Mouse (Mus musculus) CH12.LX (cell line): Measurements from ENCODE around the gene Ndufaf7. TPM values are rescaled to one million over a fixed set of nuclear protein-coding genes. Genes with fewer than 3 reads are reported as not detected.

Experiments used
- DNase-seq: peaks from one replicate; pipeline ENCODE4 v3.0.0-alpha.2; 2013; ENCODE audit errors: extremely low read depth
- H3K27ac ChIP-seq: 2 replicates; pipeline ENCODE4 v1.5.1; 2012; ENCODE audit warnings: low read depth, mild to moderate bottlenecking, control low read depth, moderate library complexity; ENCODE audit not compliant: insufficient read depth
- H3K27me3 ChIP-seq: replicated peaks from 2 replicates; pipeline ENCODE3; 2012; ENCODE audit warnings: inconsistent platforms
- H3K36me3 ChIP-seq, 2 experiments: replicated peaks in 1 of 2; 2 replicates each; pipeline versions ENCODE3 to v1.6.1; 2012; ENCODE audit warnings: inconsistent platforms in 1 of 2, low read length in 1 of 2, mild to moderate bottlenecking in 1 of 2, mixed read lengths in 1 of 2, moderate library complexity in 1 of 2; ENCODE audit not compliant: control insufficient read depth in 1 of 2, insufficient read depth in 1 of 2
- H3K4me1 ChIP-seq, 2 experiments: 2 replicates each; pipeline ENCODE4 v1.6.1; 2012; ENCODE audit warnings: inconsistent platforms in 1 of 2, moderate library complexity in 1 of 2; ENCODE audit not compliant: insufficient read depth in 2 of 2, control insufficient read depth in 1 of 2
- H3K4me2 ChIP-seq: 2 replicates; pipeline ENCODE4 v1.6.1; 2012; ENCODE audit warnings: low read depth, mild to moderate bottlenecking, control low read depth; ENCODE audit not compliant: poor library complexity, insufficient read depth, severe bottlenecking
- H3K4me3 ChIP-seq, 3 experiments: fragments of 150-350 bp in 1 of 3; sonication (generic) in 1 of 3; replicated peaks in 1 of 3; 2 replicates each; pipeline versions ENCODE3 to v1.5.1; 2011 to 2012; ENCODE audit warnings: low read depth in 2 of 3, low read length in 2 of 3, mild to moderate bottlenecking in 2 of 3, moderate library complexity in 2 of 3, control low read depth in 1 of 3, improper control_type of control experiment in 1 of 3, inconsistent platforms in 1 of 3, mixed read lengths in 1 of 3; ENCODE audit not compliant: poor library complexity in 1 of 3
- H3K79me2 ChIP-seq: replicated peaks from 2 replicates; pipeline ENCODE4 v1.6.1; 2012; ENCODE audit warnings: mild to moderate bottlenecking, moderate library complexity; ENCODE audit not compliant: control insufficient read depth, poor library complexity, insufficient read depth, severe bottlenecking; ENCODE audit errors: extremely low read depth
- H3K9ac ChIP-seq: 2 replicates; pipeline ENCODE4 v1.6.1; 2012; ENCODE audit warnings: low read depth, mild to moderate bottlenecking, control low read depth, moderate library complexity; ENCODE audit not compliant: insufficient read depth
- H3K9me3 ChIP-seq: replicated peaks from 2 replicates; pipeline ENCODE3; 2012; ENCODE audit warnings: low read length, inconsistent platforms, mixed read lengths
- BHLHE40 ChIP-seq: IDR thresholded peaks from 2 replicates; pipeline ENCODE4 v1.6.1; 2011; ENCODE audit warnings: mild to moderate bottlenecking, low read depth, low read length, improper control_type of control experiment
- CHD2 ChIP-seq: IDR thresholded peaks from 2 replicates; pipeline ENCODE4 v1.6.1; 2011; ENCODE audit warnings: low read length, improper control_type of control experiment
- CTCF ChIP-seq, 2 experiments: IDR thresholded peaks in 1 of 2; conservative IDR thresholded peaks in 1 of 2; 2 replicates each; pipeline ENCODE4 v1.5.1; 2011 to 2012; ENCODE audit warnings: low read depth in 2 of 2, low read length in 2 of 2, improper control_type of control experiment in 1 of 2, inconsistent platforms in 1 of 2, mild to moderate bottlenecking in 1 of 2, moderate library complexity in 1 of 2
- E2F4 ChIP-seq: IDR thresholded peaks from 2 replicates; pipeline ENCODE4 v1.6.1; 2011; ENCODE audit warnings: low read depth, low read length, improper control_type of control experiment; ENCODE audit not compliant: insufficient replicate concordance
- IRF4 ChIP-seq: IDR thresholded peaks from 2 replicates; pipeline ENCODE4 v1.6.1; 2014; ENCODE audit warnings: low read depth, mild to moderate bottlenecking, inconsistent platforms, low read length, improper control_type of control experiment
- JUN ChIP-seq: IDR thresholded peaks from 2 replicates; pipeline ENCODE4 v1.6.1; 2011; ENCODE audit warnings: low read depth, mild to moderate bottlenecking, low read length, improper control_type of control experiment, moderate library complexity; ENCODE audit not compliant: insufficient read depth
- KAT2A ChIP-seq: IDR thresholded peaks from 2 replicates; pipeline ENCODE4 v1.6.1; 2012; ENCODE audit warnings: low read length, improper control_type of control experiment, inconsistent platforms; ENCODE audit not compliant: insufficient replicate concordance
- MXI1 ChIP-seq: IDR thresholded peaks from 2 replicates; pipeline ENCODE4 v1.6.1; 2011; ENCODE audit warnings: mild to moderate bottlenecking, low read depth, low read length, improper control_type of control experiment
- MYC ChIP-seq: IDR thresholded peaks from 2 replicates; pipeline ENCODE4 v1.6.1; 2011; ENCODE audit warnings: low read depth, mild to moderate bottlenecking, improper control_type of control experiment, low read length
- RAD21 ChIP-seq: IDR thresholded peaks from 2 replicates; pipeline ENCODE4 v1.6.1; 2011; ENCODE audit warnings: low read depth, mild to moderate bottlenecking, low read length, improper control_type of control experiment, moderate library complexity
- RCOR1 ChIP-seq: conservative IDR thresholded peaks from 2 replicates; pipeline ENCODE4 v1.6.1; 2012; ENCODE audit warnings: low read depth, mild to moderate bottlenecking, inconsistent platforms, low read length, improper control_type of control experiment
- SMC3 ChIP-seq: IDR thresholded peaks from 2 replicates; pipeline ENCODE4 v1.6.1; 2011; ENCODE audit warnings: low read depth, low read length, improper control_type of control experiment
- TBP ChIP-seq: conservative IDR thresholded peaks from 2 replicates; pipeline ENCODE4 v1.6.1; 2011; ENCODE audit warnings: low read depth, low read length, improper control_type of control experiment
- TCF12 ChIP-seq: IDR thresholded peaks from 2 replicates; pipeline ENCODE4 v1.6.1; 2014; ENCODE audit warnings: low read depth, mild to moderate bottlenecking, inconsistent platforms, low read length, improper control_type of control experiment
- UBTF ChIP-seq: IDR thresholded peaks from 2 replicates; pipeline ENCODE4 v1.6.1; 2012; ENCODE audit warnings: low read depth, mild to moderate bottlenecking, inconsistent platforms, low read length, improper control_type of control experiment, moderate library complexity
- USF1 ChIP-seq: IDR thresholded peaks from 2 replicates; pipeline ENCODE4 v1.6.1; 2014; ENCODE audit warnings: low read depth, mild to moderate bottlenecking, inconsistent platforms, low read length, improper control_type of control experiment
- ZC3H11A ChIP-seq: IDR thresholded peaks from 2 replicates; pipeline ENCODE4 v1.6.1; 2012; ENCODE audit warnings: low read depth, mild to moderate bottlenecking, inconsistent platforms, low read length, improper control_type of control experiment
- ZKSCAN1 ChIP-seq: IDR thresholded peaks from 2 replicates; pipeline ENCODE4 v1.6.1; 2012; ENCODE audit warnings: low read depth, inconsistent platforms, low read length, improper control_type of control experiment, borderline replicate concordance
- ZNF384 ChIP-seq: IDR thresholded peaks from 2 replicates; pipeline ENCODE4 v1.6.1; 2012; ENCODE audit warnings: low read depth, low read length, improper control_type of control experiment, inconsistent platforms
- dilution Hi-C: fragments of 300-500 bp; cut with MboI; formaldehyde crosslinking; loops from 2 replicates; pipeline ENCODE4 v1.14.3; 2020; ENCODE audit warnings: low sequenced_read_pairs; ENCODE audit not compliant: extremely low pct_unique_long_range_greater_than_20kb, extremely low pct_ligation_motif_present
- in situ Hi-C: fragments of 300-500 bp; cut with MboI; formaldehyde crosslinking; loops from 3 replicates; pipeline ENCODE4 v1.14.3; 2019; ENCODE audit warnings: low sequenced_read_pairs, low pct_ligation_motif_present, low pct_unique_long_range_greater_than_20kb, mixed read lengths
- polyA plus RNA-seq: library from polyadenylated mRNA; unstranded; fragments of >175 nt; gene quantifications from 2 replicates; pipeline ENCODE4 v1.2.1, GENCODE M21; 2012; ENCODE audit warnings: low read depth; ENCODE audit not compliant: insufficient read length
- total RNA-seq, 2 experiments: library from RNA; depleted of rRNA; stranded (reverse); fragments of 300-350 nt in 1 of 2; fragments of >200 nt in 1 of 2; gene quantifications; 2 replicates each; pipeline ENCODE4 v1.2.3; 2012 to 2014

The Ndufaf7 gene
- total and polyA plus RNA-seq, 3 experiments: 41.7 to 54.1 (median 42.4) TPM

DNA sequence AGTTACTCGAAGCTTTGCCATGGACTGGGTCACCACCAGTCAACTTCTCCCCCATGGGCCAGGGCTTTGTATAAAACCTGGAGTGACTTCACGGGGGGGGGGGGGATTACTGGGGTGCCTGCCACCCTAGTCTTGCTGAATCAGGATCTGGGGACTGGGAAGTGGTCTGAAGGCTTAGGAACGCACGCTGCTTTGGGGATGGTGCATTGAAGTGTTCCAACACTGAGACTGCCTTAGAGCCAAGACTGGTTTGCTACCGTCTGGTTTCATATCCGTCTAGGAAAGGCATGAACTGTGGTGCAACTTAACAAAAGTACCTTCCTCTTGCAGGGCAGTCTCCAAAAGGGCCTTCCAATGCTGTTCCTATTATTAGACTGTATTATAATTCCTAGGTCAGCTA lies 19.2 kb upstream of the Ndufaf7 start:
- Histone ChIP-seq H3K4me1 (peaks cover 2 to 17% of the 10 kb centered on the region in 2 experiments; a peak in 2 of 4 replicates), H3K36me3 (peaks cover 39 to 46% of the 10 kb centered on the region in 2 experiments), H3K4me2 (no peak overlapping the region), H3K79me2 (no peaks in the 10 kb centered on the region), H3K9ac (no peak overlapping the region), H3K27me3 (no peaks in the 10 kb centered on the region), H3K27ac (no peak overlapping the region), H3K9me3 (no peaks in the 10 kb centered on the region), H3K4me3 (no peak overlapping the region)
- dilution Hi-C loops (no loop called here), in situ Hi-C loops (loop anchor here (5.0 kb wide), 1 partner anchor 35 kb away; the partner anchor contains the start of gene Eif2ak2)
- DNase-seq: no peak
- no peak for TF ChIP-seq ZKSCAN1
- TF ChIP-seq JUN: no peak
- no peak for TF ChIP-seq TCF12
- no peak for TF ChIP-seq UBTF
- no peak for TF ChIP-seq TBP
- no peak for TF ChIP-seq IRF4
- no peak for TF ChIP-seq KAT2A
- no peak for TF ChIP-seq MXI1
- TF ChIP-seq USF1: no peak
- TF ChIP-seq ZC3H11A: no peak
- no peak for TF ChIP-seq CTCF (conservative IDR thresholded peaks at IDR 0.05 in 1 of 2, IDR thresholded peaks at IDR 0.05 in 1 of 2; ENCODE audit: low read depth in 2 of 2, low read length in 2 of 2)
- no peak for TF ChIP-seq CHD2
- TF ChIP-seq RCOR1: no peak
- TF ChIP-seq SMC3: no peak
- TF ChIP-seq BHLHE40: no peak
- TF ChIP-seq MYC: no peak
- TF ChIP-seq RAD21: no peak

DNA sequence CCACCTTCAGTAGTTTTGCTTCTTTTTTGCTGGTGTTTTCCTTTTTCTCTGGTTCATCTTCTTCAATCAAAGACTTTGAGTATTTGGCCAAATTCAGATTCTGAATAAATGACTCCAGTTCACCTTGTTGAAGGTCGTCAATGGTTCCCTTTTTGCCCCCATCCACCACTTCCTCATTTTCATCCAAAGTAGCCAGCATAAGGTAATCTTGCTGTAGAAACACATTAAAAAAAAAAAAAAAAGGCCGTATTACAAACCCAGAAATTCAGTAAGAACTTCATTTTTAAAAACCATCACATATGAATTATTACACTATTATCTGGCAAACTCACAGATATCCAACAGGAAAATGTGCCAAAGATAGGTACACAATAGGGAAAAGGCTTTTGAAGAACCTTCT lies 1.1 kb upstream of the Ndufaf7 start:
- no peak for DNase-seq
- H3K4me3 ChIP-seq: peak overlapping the region; percentile 78 to 96 (median 91)
- H3K4me1 ChIP-seq: peaks cover 9 to 48% of the 10 kb centered on the region in 2 experiments
- TF ChIP-seq ZNF384: 0 out of 2 replicates have a peak, but pooled peaks have one; percentile 11
- no peak for TF ChIP-seq E2F4
- peak overlapping the region; percentile 77 for H3K9ac ChIP-seq
- no peak overlapping the region for H3K27ac ChIP-seq
- H3K4me2 ChIP-seq: peak overlapping the region; percentile 82
- in situ Hi-C loops (no loop called here), dilution Hi-C loops (no loop called here)
- peaks cover 50% of the 10 kb centered on the region for H3K79me2 ChIP-seq
- peaks cover 40 to 56% of the 10 kb centered on the region in 2 experiments for H3K36me3 ChIP-seq
- no peaks in the 10 kb centered on the region for H3K27me3 ChIP-seq
- H3K9me3 ChIP-seq: no peaks in the 10 kb centered on the region
